Mouse (Mus musculus) CH12.LX (cell line): Measurements from ENCODE around the gene Tspan32. TPM values are rescaled to one million over a fixed set of nuclear protein-coding genes. Genes with fewer than 3 reads are reported as not detected.

Experiments used
- DNase-seq: peaks from one replicate; pipeline ENCODE4 v3.0.0-alpha.2; 2013; ENCODE audit errors: extremely low read depth
- H3K27ac ChIP-seq: 2 replicates; pipeline ENCODE4 v1.5.1; 2012; ENCODE audit warnings: low read depth, mild to moderate bottlenecking, control low read depth, moderate library complexity; ENCODE audit not compliant: insufficient read depth
- H3K27me3 ChIP-seq: replicated peaks from 2 replicates; pipeline ENCODE3; 2012; ENCODE audit warnings: inconsistent platforms
- H3K36me3 ChIP-seq, 2 experiments: replicated peaks in 1 of 2; 2 replicates each; pipeline versions ENCODE3 to v1.6.1; 2012; ENCODE audit warnings: inconsistent platforms in 1 of 2, low read length in 1 of 2, mild to moderate bottlenecking in 1 of 2, mixed read lengths in 1 of 2, moderate library complexity in 1 of 2; ENCODE audit not compliant: control insufficient read depth in 1 of 2, insufficient read depth in 1 of 2
- H3K4me1 ChIP-seq, 2 experiments: 2 replicates each; pipeline ENCODE4 v1.6.1; 2012; ENCODE audit warnings: inconsistent platforms in 1 of 2, moderate library complexity in 1 of 2; ENCODE audit not compliant: insufficient read depth in 2 of 2, control insufficient read depth in 1 of 2
- H3K4me2 ChIP-seq: 2 replicates; pipeline ENCODE4 v1.6.1; 2012; ENCODE audit warnings: low read depth, mild to moderate bottlenecking, control low read depth; ENCODE audit not compliant: poor library complexity, insufficient read depth, severe bottlenecking
- H3K4me3 ChIP-seq, 3 experiments: fragments of 150-350 bp in 1 of 3; sonication (generic) in 1 of 3; replicated peaks in 1 of 3; 2 replicates each; pipeline versions ENCODE3 to v1.5.1; 2011 to 2012; ENCODE audit warnings: low read depth in 2 of 3, low read length in 2 of 3, mild to moderate bottlenecking in 2 of 3, moderate library complexity in 2 of 3, control low read depth in 1 of 3, improper control_type of control experiment in 1 of 3, inconsistent platforms in 1 of 3, mixed read lengths in 1 of 3; ENCODE audit not compliant: poor library complexity in 1 of 3
- H3K79me2 ChIP-seq: replicated peaks from 2 replicates; pipeline ENCODE4 v1.6.1; 2012; ENCODE audit warnings: mild to moderate bottlenecking, moderate library complexity; ENCODE audit not compliant: control insufficient read depth, poor library complexity, insufficient read depth, severe bottlenecking; ENCODE audit errors: extremely low read depth
- H3K9ac ChIP-seq: 2 replicates; pipeline ENCODE4 v1.6.1; 2012; ENCODE audit warnings: low read depth, mild to moderate bottlenecking, control low read depth, moderate library complexity; ENCODE audit not compliant: insufficient read depth
- H3K9me3 ChIP-seq: replicated peaks from 2 replicates; pipeline ENCODE3; 2012; ENCODE audit warnings: low read length, inconsistent platforms, mixed read lengths
- CHD2 ChIP-seq: IDR thresholded peaks from 2 replicates; pipeline ENCODE4 v1.6.1; 2011; ENCODE audit warnings: low read length, improper control_type of control experiment
- CTCF ChIP-seq, 2 experiments: IDR thresholded peaks in 1 of 2; conservative IDR thresholded peaks in 1 of 2; 2 replicates each; pipeline ENCODE4 v1.5.1; 2011 to 2012; ENCODE audit warnings: low read depth in 2 of 2, low read length in 2 of 2, improper control_type of control experiment in 1 of 2, inconsistent platforms in 1 of 2, mild to moderate bottlenecking in 1 of 2, moderate library complexity in 1 of 2
- E2F4 ChIP-seq: IDR thresholded peaks from 2 replicates; pipeline ENCODE4 v1.6.1; 2011; ENCODE audit warnings: low read depth, low read length, improper control_type of control experiment; ENCODE audit not compliant: insufficient replicate concordance
- EP300 ChIP-seq: IDR thresholded peaks from 2 replicates; pipeline ENCODE4 v1.6.1; 2011; ENCODE audit warnings: low read length, improper control_type of control experiment
- GABPA ChIP-seq: IDR thresholded peaks from 2 replicates; pipeline ENCODE4 v1.6.1; 2012; ENCODE audit warnings: low read depth, low read length, improper control_type of control experiment, inconsistent platforms; ENCODE audit not compliant: insufficient replicate concordance
- HCFC1 ChIP-seq: IDR thresholded peaks from 2 replicates; pipeline ENCODE4 v1.6.1; 2012; ENCODE audit warnings: low read depth, mild to moderate bottlenecking, inconsistent platforms, low read length, improper control_type of control experiment
- IRF4 ChIP-seq: IDR thresholded peaks from 2 replicates; pipeline ENCODE4 v1.6.1; 2014; ENCODE audit warnings: low read depth, mild to moderate bottlenecking, inconsistent platforms, low read length, improper control_type of control experiment
- JUN ChIP-seq: IDR thresholded peaks from 2 replicates; pipeline ENCODE4 v1.6.1; 2011; ENCODE audit warnings: low read depth, mild to moderate bottlenecking, low read length, improper control_type of control experiment, moderate library complexity; ENCODE audit not compliant: insufficient read depth
- JUND ChIP-seq: conservative IDR thresholded peaks from 2 replicates; pipeline ENCODE4 v1.6.1; 2011; ENCODE audit warnings: low read depth, low read length, improper control_type of control experiment
- KAT2A ChIP-seq: IDR thresholded peaks from 2 replicates; pipeline ENCODE4 v1.6.1; 2012; ENCODE audit warnings: low read length, improper control_type of control experiment, inconsistent platforms; ENCODE audit not compliant: insufficient replicate concordance
- MAX ChIP-seq: IDR thresholded peaks from 2 replicates; pipeline ENCODE4 v1.6.1; 2011; ENCODE audit warnings: low read length, improper control_type of control experiment
- MAZ ChIP-seq: IDR thresholded peaks from 2 replicates; pipeline ENCODE4 v1.6.1; 2012; ENCODE audit warnings: low read depth, mild to moderate bottlenecking, inconsistent platforms, low read length, improper control_type of control experiment, moderate library complexity
- MXI1 ChIP-seq: IDR thresholded peaks from 2 replicates; pipeline ENCODE4 v1.6.1; 2011; ENCODE audit warnings: mild to moderate bottlenecking, low read depth, low read length, improper control_type of control experiment
- MYC ChIP-seq: IDR thresholded peaks from 2 replicates; pipeline ENCODE4 v1.6.1; 2011; ENCODE audit warnings: low read depth, mild to moderate bottlenecking, improper control_type of control experiment, low read length
- NELFE ChIP-seq: IDR thresholded peaks from 2 replicates; pipeline ENCODE4 v1.6.1; 2011; ENCODE audit warnings: low read depth, low read length, improper control_type of control experiment
- NRF1 ChIP-seq: IDR thresholded peaks from 2 replicates; pipeline ENCODE4 v1.6.1; 2014; ENCODE audit warnings: low read depth, mild to moderate bottlenecking, inconsistent platforms, low read length, improper control_type of control experiment, moderate library complexity
- POLR2A ChIP-seq: IDR thresholded peaks from 2 replicates; pipeline ENCODE4 v1.6.1; 2011; ENCODE audit warnings: low read depth, mild to moderate bottlenecking, improper control_type of control experiment, low read length
- POLR2AphosphoS2 ChIP-seq: IDR thresholded peaks from 2 replicates; pipeline ENCODE4 v1.6.1; 2011; ENCODE audit warnings: low read depth, low read length, improper control_type of control experiment
- RAD21 ChIP-seq: IDR thresholded peaks from 2 replicates; pipeline ENCODE4 v1.6.1; 2011; ENCODE audit warnings: low read depth, mild to moderate bottlenecking, low read length, improper control_type of control experiment, moderate library complexity
- SIN3A ChIP-seq: IDR thresholded peaks from 2 replicates; pipeline ENCODE4 v1.6.1; 2012; ENCODE audit warnings: low read length, improper control_type of control experiment, inconsistent platforms
- SMC3 ChIP-seq: IDR thresholded peaks from 2 replicates; pipeline ENCODE4 v1.6.1; 2011; ENCODE audit warnings: low read depth, low read length, improper control_type of control experiment
- UBTF ChIP-seq: IDR thresholded peaks from 2 replicates; pipeline ENCODE4 v1.6.1; 2012; ENCODE audit warnings: low read depth, mild to moderate bottlenecking, inconsistent platforms, low read length, improper control_type of control experiment, moderate library complexity
- ZC3H11A ChIP-seq: IDR thresholded peaks from 2 replicates; pipeline ENCODE4 v1.6.1; 2012; ENCODE audit warnings: low read depth, mild to moderate bottlenecking, inconsistent platforms, low read length, improper control_type of control experiment
- ZNF384 ChIP-seq: IDR thresholded peaks from 2 replicates; pipeline ENCODE4 v1.6.1; 2012; ENCODE audit warnings: low read depth, low read length, improper control_type of control experiment, inconsistent platforms
- dilution Hi-C: fragments of 300-500 bp; cut with MboI; formaldehyde crosslinking; loops from 2 replicates; pipeline ENCODE4 v1.14.3; 2020; ENCODE audit warnings: low sequenced_read_pairs; ENCODE audit not compliant: extremely low pct_unique_long_range_greater_than_20kb, extremely low pct_ligation_motif_present
- in situ Hi-C: fragments of 300-500 bp; cut with MboI; formaldehyde crosslinking; loops from 3 replicates; pipeline ENCODE4 v1.14.3; 2019; ENCODE audit warnings: low sequenced_read_pairs, low pct_ligation_motif_present, low pct_unique_long_range_greater_than_20kb, mixed read lengths
- polyA plus RNA-seq: library from polyadenylated mRNA; unstranded; fragments of >175 nt; gene quantifications from 2 replicates; pipeline ENCODE4 v1.2.1, GENCODE M21; 2012; ENCODE audit warnings: low read depth; ENCODE audit not compliant: insufficient read length
- total RNA-seq, 2 experiments: library from RNA; depleted of rRNA; stranded (reverse); fragments of 300-350 nt in 1 of 2; fragments of >200 nt in 1 of 2; gene quantifications; 2 replicates each; pipeline ENCODE4 v1.2.3; 2012 to 2014

Tspan32 gene
- total and polyA plus RNA-seq, 3 experiments = 28.2 to 34.5 (median 28.6) TPM

DNA sequence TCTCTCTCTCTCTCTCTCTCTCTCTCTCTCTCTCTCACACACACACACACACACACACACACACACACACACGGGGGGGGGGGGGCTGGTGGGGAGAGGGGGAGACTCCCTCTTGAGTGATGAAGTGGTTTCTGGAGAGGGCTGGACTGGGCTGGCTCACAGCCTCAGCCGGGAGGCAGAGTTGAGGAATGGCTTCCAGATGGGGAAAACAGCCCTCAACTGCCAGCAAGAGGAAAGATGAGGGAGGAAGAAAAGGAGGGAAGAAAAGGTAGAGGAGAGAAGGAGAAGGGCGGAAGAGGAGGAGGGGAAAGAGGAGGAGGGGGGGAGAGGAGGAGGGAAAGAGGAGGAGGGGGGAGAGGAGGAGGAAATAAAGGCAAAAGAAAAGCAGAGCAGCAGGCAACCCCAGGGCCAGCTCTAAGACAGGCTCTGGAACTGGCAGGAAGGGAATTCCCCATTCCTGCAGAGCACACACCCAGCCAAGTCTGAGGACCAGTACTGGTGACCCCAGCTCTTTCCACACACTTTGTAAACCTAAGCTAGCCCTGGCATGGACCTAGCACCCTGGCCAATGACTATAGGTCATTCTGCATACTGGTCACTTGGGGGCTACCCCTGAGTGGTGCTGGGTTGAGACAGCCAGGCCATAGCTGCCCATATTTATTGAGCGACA lies 4.3 kb downstream of the Tspan32 start:
- Histone ChIP-seq H3K27me3 (no peaks in the 10 kb centered on the region), H3K9me3 (no peaks in the 10 kb centered on the region), H3K9ac (peak overlapping the region; percentile 15; the same call in 1 of the 2 replicates), H3K4me1 (peaks cover 10 to 35% of the 10 kb centered on the region in 2 experiments), H3K4me3 (no peak overlapping the region), H3K36me3 (peaks cover 0 to 35% of the 10 kb centered on the region in 2 experiments), H3K79me2 (peaks cover 21% of the 10 kb centered on the region), H3K27ac (no peak overlapping the region), H3K4me2 (peak overlapping the region; percentile 53)
- TF ChIP-seq MAX = no peak
- TF ChIP-seq GABPA = no peak
- TF ChIP-seq ZNF384 = no peak
- no peak for TF ChIP-seq NELFE
- no peak for TF ChIP-seq SMC3
- TF ChIP-seq MXI1 = no peak
- TF ChIP-seq IRF4 = no peak
- TF ChIP-seq JUND = no peak
- no peak; the same call in 1 of the 2 replicates for TF ChIP-seq RAD21
- TF ChIP-seq SIN3A = no peak
- TF ChIP-seq POLR2A = no peak
- TF ChIP-seq E2F4 = no peak
- no peak for TF ChIP-seq UBTF
- no peak for TF ChIP-seq CTCF (conservative IDR thresholded peaks at IDR 0.05 in 1 of 2, IDR thresholded peaks at IDR 0.05 in 1 of 2; ENCODE audit: low read depth in 2 of 2, low read length in 2 of 2)
- no peak for TF ChIP-seq HCFC1
- no peak for TF ChIP-seq MYC
- TF ChIP-seq EP300 = no peak; the same call in 1 of the 2 replicates
- no peak for TF ChIP-seq CHD2
- TF ChIP-seq JUN = no peak
- TF ChIP-seq POLR2AphosphoS2 = no peak
- dilution Hi-C loops = no loop called here
- in situ Hi-C loops = loop anchor here (5.0 to 25.0 kb wide), 2 partner anchors 58 to 547 kb away; partner anchors contain the start of genes Lsp1 and Tssc4
- no peak for DNase-seq

DNA sequence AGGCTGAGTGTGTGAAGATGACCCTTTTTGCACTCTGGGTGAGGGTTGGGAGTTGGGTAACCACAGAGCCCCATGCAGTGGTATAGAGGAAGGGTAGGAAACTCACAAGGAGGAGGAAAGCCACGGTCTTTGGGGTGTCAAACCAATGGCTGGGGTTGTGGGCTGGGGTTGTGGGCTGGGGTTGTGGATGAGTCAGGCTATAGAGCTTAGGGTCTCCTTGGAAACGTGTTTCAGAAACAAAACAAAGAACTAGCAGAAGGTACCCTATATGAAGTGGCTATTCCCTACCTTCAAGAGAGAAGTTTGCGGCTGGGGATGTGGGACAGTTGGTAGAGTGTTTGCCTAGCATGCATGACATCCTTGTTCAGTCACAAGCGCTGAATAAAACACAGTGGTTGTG lies 5.2 kb downstream of the Tspan32 start:
- in situ Hi-C loops = loop anchor here (5.0 to 25.0 kb wide), 2 partner anchors 57 to 548 kb away; partner anchors contain the start of genes Lsp1 and Tssc4
- H3K27me3 ChIP-seq = no peaks in the 10 kb centered on the region
- H3K4me1 ChIP-seq = peaks cover 9 to 36% of the 10 kb centered on the region in 2 experiments
- H3K9ac ChIP-seq = no peak overlapping the region
- no peak for DNase-seq
- no peak overlapping the region for H3K27ac ChIP-seq
- peaks cover 21% of the 10 kb centered on the region for H3K79me2 ChIP-seq
- H3K4me3 ChIP-seq = no peak overlapping the region
- TF ChIP-seq UBTF (no peak), NRF1 (no peak), GABPA (no peak), POLR2A (no peak), ZC3H11A (no peak), MAZ (no peak), KAT2A (no peak)
- TF ChIP-seq, all 38 proteins: peak for 0
- Histone ChIP-seq H3K36me3 (peaks cover 0 to 40% of the 10 kb centered on the region in 2 experiments), H3K4me2 (no peak overlapping the region), H3K9me3 (no peaks in the 10 kb centered on the region)
- dilution Hi-C loops = no loop called here
